Mouse (Mus musculus) heart, postnatal 14 days (tissue): ENCODE measurements around the gene Ly86. TPM values are rescaled to one million over a fixed set of nuclear protein-coding genes. Genes with fewer than 3 reads are reported as not detected.

Source experiments
- DNase-seq, 2 experiments: peaks; one replicate each; pipeline ENCODE4 v3.0.0; 2021 to 2022
- intact Hi-C: fragments of 180-260 bp; cut with DNase I; formaldehyde crosslinking; loops from one replicate; pipeline ENCODE4 v1.15.1; 2025
- long read RNA-seq, 2 experiments: library from polyadenylated mRNA; stranded (forward); transcript quantifications; one replicate each; pipeline ENCODE4 v2.0.0; 2021
- total RNA-seq, 2 experiments: library from RNA; stranded (reverse); gene quantifications; 2 replicates each; pipeline ENCODE4 v1.2.3; 2021

The Ly86 gene
- 1 to 10 TPM; 3.1 to 3.3 TPM for total RNA-seq
- long read RNA-seq, experiment 1, result 0 reads
- long read RNA-seq, experiment 2, partial matches to known transcripts, result 0 of 2 reads
- long read RNA-seq, experiment 2, other reads (novel, unspliced or antisense), result 0 of 2 reads

DNA sequence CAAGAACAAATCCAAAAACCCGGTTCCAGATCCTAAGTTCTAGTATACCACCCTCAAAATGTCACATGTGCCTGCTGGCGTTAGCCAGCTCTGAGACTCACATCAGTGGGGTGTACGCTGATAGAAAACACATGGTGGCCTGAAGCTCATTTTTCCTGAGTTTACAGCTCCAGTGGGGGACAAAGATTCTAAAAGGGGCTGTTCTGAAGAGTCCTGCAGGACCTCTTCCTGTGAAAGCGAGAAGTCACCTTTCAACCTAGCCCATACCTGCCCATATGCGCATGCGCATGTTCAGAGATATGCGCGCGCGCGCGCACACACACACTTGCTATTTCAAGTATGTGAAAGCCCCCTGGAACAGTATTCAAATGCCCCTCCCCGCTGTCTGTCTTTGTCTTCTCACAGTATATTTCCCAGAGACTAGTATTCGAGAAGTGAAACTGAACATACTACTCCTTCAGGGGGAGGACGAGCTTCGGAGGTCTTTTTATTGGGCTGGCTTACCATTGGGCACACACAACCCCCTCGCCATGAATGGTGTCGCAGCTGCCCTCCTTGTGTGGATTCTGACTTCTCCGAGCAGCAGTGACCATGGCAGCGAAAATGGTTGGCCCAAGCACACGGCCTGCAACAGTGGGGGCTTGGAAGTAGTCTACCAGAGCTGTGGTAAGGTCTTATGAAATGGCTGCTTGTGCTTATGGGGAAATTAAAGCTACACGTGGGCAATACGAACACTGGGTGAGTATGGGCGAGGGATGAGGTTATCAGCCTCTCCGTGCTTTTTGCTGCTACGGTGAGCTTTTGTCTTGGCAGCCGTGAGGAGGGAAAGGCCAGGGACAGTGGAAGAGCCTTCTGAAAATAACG lies at the start of gene Ly86:
Gene Ly86 (plus strand): TSS at position 300 of the 864 bp plus-strand sequence.
- intact Hi-C loops, result no loop called here

DNA sequence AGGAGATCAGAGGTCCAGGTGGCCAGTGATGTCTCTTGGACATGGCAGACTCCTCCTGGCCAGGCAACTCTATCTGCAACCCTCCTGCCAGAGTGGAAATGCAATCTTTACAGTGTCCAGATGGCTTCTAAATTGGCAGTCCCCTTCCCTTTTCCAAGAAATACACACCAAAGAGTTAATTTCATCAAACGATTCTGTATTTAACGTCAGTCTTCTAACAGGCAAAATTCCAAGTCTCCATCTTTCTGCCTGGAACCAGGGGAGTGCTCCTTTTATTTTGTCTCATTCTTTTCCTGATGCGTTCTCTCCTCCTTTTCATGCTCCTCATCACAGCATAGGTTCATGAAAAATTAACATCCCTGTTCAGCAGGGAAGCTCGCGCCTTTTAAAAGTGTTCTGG lies 47.1 kb upstream of the Ly86 start:
- intact Hi-C loops, result no loop called here
- DNase-seq, result no peak

More for the DNA sequence above, at the start of gene Ly86:
- no peak for DNase-seq

DNA sequence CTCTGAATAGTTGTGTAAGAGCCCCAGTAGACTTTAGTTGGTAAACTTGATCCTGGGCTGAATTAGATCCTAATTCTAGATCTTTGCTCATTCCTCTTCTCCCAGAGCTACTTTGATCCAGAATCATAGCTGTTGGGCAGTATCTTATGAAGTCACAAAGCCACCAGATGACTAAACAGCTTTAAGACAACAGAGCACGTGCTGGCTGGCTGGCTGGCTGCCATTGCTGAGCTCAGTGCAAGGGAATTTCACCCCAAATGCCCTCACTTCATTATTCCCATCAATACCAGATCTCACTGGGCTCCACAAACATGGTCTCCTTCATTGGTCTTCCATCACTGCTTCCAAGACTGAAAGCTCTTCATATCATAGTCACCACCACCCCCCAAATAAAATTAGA lies 46.2 kb upstream of the Ly86 start:
- intact Hi-C loops, result no loop called here
- peak; percentile 13 to 25 for DNase-seq

DNA sequence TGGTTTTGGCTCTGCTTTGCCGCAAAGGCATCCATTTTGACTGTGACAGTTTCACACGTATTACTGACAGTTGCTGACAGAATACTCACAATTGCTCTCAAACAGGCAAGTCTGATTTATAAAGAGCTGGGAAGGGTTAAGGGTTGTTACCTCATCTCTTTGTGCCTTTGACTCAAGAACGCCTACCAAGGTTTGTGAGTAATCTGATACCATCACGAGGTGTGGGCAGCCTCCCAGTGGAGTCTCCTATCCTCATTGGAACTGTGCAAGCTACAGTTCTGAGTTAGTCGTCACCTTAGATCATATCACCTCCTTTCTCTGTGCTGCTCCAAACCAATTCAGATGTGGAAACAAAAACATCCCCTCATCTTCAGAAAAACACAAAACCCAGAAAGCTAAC lies 42.1 kb upstream of the Ly86 start:
- DNase-seq, result no peak
- intact Hi-C loops, result no loop called here

DNA sequence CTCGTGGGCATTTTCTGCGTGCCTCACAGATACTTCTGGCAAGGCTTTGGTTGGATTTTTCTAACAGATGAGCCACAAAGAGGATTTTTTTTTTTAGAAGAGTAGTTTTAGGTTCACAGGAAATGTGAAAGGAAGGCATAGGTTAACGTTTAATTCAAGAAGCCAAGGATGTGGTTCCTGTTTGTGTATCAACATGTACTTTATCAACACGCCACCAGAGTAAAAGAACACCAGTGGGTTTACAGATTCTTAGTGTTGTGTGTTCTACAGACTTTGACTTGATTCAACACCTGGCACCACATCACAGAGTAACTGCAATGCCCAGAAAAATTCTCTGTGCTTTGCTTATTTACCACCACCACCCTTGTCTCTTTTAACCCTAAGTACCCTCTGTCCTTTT lies 37.0 kb upstream of the Ly86 start:
- no peak for DNase-seq
- intact Hi-C loops, result no loop called here

DNA sequence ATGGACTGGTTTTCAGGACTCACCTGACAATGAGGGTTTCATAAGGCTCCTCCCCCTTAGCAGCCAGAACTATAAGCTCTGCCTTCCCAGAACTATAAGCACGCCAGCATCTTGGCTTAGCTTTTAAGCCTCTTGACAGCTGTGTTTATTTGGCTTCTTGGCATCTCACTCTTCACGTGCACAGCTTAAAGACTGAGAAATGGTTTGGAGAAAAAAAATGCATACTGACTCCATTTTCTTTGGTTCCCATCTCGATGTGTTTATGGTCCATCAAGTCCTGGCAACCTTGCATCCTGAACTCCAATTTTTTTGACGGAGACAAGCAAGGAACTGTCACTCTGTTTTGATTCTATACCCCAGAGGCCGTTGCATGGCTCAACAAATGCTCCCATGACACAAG lies 35.7 kb upstream of the Ly86 start:
- intact Hi-C loops, result no loop called here
- DNase-seq, result no peak

DNA sequence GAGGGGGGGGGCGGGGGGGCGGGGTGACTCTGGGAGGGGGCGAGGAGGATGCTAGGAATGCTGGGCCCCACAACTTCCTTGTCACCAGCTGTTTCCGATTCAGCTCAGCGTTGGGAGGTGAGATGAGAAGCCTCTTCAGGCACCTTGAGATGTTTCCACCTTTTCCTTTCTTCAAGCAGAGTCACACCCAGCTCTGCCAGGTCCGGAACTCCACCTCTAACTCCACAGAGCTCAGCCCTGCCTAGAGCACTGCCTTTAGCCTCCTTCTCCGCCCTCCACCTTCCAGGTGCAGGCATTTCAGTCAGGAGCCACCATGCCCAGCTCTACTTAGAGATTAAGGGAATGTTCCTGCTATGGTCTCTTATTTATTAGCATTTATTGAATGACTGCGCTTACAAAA lies 34.7 kb upstream of the Ly86 start:
- DNase-seq, result no peak
- intact Hi-C loops, result loop anchor here (5.0 to 10.0 kb wide), 3 partner anchors 523 to 1086 kb away; no protein-coding TSS in a partner anchor

DNA sequence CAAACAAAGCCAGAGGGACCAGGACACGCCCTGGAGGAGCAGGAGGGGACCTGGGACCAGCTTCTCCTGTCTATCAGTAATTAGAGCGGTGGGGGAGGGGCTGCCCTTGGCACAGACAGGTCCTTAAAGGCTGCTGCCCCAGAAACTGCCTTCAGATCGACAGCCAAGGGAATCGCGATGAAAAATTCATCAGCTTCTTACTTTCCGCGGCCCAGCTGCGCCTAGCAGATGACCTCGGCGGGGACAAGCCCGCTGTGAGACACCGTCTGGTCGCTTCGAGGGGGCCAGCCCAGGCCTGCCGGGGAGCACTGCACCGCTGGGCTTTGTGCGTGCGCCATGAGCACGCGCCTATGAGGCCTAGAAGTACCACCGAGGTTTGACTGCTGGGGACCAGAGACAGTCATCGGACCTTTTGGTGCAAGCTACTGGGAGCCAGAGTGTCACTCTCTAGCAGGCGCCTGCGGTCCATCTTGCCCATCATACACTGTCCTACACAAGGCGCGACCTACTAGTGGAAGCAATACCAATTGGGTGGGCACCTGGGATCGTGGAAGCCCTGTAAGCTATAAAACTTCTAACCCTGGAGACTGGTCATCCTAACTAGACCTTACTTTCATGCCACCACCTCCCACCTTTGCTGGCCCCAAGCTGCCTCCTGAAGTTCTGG lies 33.3 kb upstream of the Ly86 start:
- DNase-seq, result peak in 1 of 2 experiments; percentile 9

DNA sequence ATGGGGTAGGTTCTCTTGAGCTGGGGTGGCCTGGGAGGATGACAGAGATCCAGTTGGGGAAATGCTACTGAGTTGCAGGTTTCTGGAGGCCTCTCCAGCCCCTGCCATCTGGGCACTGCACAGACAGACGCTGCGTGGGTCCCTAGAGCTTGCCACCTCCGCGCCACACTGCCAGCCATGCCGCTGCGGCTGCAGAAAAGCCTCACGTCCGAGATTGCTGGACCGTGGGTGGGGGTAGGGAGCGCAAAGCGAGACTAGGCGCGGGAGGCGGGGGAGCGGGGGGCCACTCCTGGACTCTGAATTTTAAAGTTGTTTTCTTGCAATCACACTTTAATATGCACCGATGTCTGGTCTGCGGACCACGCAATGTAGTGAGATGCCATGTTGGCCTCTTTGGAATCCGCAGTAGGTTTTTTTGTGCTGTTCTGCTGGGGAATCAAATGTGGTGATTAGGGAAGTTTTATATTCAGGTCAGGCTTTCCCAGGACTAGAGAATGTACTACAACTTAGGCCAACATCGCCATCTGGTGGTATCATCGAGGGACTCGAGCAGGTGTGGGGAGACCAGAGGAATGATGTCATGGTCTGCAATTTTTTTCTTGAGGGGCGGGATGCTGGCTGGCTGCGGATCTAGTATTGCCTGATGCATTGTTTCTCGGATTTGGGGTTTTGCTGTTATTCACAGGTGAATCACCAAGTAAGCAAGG lies 32.6 kb upstream of the Ly86 start:
- intact Hi-C loops, result loop anchor here (1.0 to 10.0 kb wide), 4 partner anchors 525 to 1293 kb away; no protein-coding TSS in a partner anchor
- DNase-seq, result peak; percentile 86 to 93

More for the DNA sequence above, 33.3 kb upstream of the Ly86 start:
- intact Hi-C loops, result loop anchor here (1.0 to 10.0 kb wide), 4 partner anchors 524 to 1292 kb away; no protein-coding TSS in a partner anchor

DNA sequence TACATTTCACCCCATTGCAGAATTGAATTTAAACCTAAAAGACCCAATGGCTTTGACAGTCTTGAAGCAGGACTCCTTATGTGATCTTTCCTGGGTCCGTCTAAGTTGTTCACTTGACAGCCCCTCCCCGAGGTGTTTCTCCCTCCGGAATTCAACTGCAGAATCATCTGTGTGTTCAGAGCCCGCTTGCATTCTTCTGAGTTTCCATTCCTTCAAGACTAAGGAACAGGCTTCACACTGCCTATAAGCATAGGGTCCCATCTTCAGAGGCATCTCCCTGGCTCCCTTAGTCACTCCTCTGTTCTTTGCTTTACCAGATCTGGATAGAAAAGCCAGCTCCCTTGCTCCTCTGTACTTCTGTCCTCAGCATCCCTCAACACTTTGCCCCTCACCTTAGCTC lies 32.1 kb upstream of the Ly86 start:
- intact Hi-C loops, result loop anchor here (1.0 to 10.0 kb wide), 4 partner anchors 526 to 1294 kb away; no protein-coding TSS in a partner anchor
- DNase-seq, result no peak

DNA sequence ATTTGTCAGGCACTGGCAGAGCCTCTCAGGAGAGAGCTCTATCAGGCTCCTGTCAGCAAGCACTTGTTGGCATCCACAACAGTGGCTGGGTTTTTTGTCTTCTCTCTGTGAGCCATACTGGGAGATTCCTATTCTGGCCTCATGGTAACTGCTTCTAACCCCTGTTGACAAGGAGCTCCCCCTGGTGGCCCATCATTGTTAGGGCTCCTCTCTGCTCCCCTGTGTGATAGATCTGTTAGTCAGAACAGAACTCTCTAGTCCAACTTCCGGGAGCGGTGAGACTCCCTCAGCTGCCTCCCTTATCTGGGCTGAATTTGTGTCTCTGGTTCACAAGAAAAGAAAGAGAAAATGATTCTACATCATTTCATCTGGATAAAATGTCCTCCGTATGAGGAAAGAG lies 19.5 kb upstream of the Ly86 start:
- intact Hi-C loops, result no loop called here
- DNase-seq, result peak; percentile 66 to 68

DNA sequence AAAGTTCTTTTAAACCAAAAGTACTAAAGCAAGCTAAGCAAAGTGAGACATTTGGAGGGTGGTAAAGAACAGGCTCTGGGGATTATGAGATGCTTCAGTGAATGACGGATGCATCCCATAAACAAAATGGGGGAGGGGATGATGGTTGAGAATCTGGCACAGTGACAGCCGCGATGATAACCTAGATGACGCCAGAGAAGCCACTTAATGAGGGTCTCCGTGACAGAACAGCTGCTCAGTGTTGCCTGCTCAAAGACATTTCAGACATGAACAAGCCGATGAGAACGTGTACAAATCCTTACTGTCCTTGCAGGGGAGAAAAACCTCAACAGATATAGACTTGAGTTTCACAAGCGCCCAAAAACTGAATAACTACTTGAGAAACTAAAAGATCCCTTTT lies 15.3 kb upstream of the Ly86 start:
- intact Hi-C loops, result no loop called here
- DNase-seq, result no peak

DNA sequence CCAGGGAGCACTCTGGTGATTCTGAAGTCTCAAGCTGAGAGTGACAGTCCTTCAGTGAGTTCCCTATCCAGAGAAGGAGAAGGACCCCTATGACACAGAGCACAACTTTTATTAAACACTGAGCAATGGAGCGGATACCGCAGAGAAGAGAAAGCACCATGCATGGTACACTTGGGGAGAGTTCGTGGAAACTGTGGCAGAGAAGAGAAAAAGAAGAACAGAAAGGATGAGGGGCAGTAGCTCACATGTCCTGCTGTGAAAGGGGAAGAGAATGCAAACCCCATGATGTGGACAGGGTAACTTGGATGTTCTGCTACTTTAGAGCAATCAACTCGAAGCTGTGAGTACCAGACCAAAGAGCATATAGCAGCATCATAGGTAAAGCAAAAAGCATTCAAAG lies 14.0 kb upstream of the Ly86 start:
- no peak for DNase-seq
- intact Hi-C loops, result no loop called here

DNA sequence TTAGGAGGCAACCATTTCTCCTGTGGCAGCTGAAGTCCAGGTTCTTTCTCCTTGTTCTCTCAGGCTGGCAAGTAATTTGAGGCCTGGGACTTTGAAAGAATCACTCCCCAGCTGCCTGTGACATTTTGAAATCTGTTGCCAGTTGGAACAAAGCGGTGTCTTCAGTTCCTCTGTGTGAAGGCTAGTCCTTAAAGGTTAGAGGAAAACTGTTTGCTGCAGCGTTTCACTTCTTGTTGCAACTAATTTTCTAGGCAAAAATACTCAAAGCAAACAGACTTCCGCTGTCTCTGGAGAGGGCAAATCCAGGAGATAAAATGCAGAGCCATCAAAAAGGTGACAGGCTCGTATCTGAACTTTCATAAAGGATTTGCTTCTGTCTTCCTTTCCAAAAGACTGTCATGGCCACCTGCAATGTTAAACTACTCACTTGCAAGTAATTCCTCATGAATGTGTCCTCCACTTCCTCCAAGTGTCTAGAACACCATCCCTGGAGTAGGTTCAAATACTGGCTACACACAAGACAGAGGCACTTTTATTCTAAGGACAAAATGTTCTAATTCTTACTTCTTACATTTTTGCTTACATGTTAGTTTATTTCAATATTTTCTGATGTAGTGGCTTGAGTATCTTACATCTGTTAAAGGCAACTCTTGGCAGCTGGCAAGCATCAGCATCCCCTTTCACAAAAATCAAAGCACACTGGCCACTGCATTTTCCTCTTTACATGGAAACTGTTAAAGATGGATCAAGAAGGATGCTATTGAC lies 12.0 kb upstream of the Ly86 start:
- no peak for DNase-seq
- intact Hi-C loops, result no loop called here

DNA sequence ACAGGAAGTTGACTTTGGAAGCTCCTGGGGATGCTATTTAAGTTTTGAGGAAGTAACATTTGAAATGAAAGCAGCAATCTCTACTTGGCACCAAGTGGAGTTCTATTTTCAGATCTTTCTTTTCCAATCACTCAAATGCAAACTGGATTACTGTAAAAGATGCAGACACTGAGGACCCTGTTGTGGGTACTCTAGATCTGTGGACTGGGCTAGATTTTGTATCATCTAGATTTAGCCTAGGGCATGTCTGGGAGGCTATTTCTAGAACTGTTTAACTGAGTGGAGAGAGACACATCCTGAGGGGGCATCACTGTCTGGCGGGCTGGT lies 11.5 kb upstream of the Ly86 start:
- no peak for DNase-seq
- intact Hi-C loops, result no loop called here

DNA sequence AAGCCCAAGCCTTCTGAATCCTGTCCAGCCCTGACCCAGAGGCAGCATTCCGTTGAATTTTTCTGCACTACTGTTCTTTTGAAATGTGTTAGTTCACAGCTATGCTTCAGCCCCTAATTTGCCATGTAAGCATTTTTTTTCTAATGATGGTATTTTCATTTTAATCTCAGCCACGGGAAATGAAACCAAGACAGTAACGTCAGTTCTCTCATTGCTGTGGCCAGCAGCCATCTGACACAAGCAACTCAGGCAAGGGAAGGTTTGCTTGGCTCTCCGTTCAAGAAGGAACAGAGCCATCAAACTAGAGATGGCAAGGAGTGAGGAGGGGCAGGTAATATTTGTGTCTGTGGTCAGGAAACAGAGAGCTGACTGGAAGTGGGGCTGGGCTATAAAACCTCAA lies 7.7 kb upstream of the Ly86 start:
- intact Hi-C loops, result no loop called here

DNA sequence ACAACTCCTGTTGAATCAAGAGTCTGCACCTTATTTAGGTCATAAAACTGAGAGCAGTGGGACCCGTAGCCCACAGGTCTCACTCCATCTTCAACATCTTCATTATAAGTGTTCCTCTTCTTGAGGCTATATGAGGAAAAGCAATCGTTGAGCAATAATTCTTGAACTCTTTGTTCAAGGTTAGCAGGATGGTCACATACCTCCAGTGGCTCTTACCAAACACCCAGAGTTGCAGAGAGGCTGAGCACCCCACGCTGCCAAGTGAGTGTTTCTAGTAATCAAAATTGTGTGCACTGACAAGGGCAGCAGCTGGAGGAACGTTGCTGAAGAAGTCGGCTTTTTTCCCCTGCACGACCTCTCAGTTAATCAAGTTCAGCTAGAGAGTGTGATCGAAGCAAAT lies 7.1 kb upstream of the Ly86 start:
- intact Hi-C loops, result no loop called here
- no peak for DNase-seq

More for the DNA sequence above, 7.7 kb upstream of the Ly86 start:
- no peak for DNase-seq

DNA sequence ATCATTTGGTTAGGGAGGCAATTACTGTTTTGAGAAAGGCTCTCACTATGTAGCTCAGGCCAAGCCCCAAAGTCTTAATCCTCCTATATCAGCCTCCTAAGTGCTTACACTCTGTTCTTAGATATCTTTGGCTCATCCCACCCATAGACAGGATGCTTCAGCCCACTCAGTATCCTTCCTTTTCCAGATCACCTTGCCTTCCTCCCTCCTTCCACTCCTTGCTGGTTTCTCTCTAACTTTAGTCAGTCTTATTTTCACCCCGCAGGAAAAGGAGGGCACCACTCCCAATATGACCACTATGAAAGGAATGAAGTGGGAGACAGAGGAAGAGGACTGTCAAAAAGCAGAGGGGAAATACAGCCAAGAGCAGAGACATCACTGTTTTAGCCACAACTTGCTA lies 2.2 kb upstream of the Ly86 start:
- DNase-seq, result no peak
- intact Hi-C loops, result no loop called here

DNA sequence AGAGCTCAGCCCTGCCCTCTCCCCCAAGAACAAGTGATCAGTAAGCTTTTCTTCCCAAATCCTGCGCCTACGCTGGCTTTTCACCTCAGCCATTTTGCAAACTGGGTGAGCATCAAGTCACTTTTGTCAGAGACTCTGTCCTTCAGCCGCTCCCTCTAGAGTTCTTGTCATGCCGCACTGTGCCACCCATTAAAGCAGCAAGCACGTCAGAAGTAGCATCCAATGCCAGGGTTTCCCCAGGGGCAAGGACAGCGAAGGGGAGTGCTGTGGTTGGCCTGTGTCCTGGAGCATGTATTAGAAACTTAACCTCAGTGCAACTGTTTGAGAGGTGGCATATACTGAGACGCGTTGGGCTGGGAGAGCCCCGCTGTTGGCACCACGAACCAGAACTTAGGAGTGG lies 815 bp downstream of the Ly86 start:
- intact Hi-C loops, result no loop called here
- DNase-seq, result no peak

DNA sequence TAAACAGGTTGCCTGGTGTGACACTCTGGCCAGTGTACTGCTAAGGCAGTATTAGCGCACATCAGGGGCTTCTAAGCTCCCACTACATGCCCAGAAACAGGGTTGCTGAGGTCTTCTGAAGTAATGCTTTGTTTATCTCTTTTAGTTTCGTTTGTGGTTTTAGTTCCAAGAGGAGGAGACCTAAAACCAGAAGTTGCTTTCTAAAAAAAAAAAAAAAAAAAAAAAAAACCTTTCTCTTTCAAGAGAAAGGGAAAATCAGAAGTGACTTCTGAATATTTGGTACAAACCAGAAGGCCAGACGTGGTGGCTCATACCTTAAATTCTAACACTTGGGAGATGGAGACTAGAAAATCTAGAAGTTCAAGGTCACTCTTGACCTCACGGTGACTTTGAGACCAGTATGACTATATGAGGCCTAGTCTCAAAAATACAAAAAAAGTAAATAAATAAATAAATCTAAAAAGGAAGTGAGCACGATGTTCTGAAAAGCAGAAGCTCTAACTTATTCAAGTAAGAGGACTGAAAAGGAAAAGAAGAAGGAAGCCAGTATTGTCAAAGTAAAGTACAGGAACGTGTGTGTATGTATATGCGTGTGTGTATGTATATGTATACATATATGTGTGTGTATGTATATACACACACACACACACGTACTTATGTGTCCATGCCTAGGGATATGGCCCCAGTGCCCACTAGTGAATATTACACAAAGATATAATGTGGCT lies 3.0 kb downstream of the Ly86 start:
- intact Hi-C loops, result no loop called here
- no peak for DNase-seq
